Mouse (Mus musculus) midbrain, embryonic 13.5 days (tissue): ENCODE measurements around the gene Plin5. TPM values are rescaled to one million over a fixed set of nuclear protein-coding genes. Genes with fewer than 3 reads are reported as not detected.
A peak's percentile ranks its signal among the peaks of the same experiment; 100 is the strongest.
"Not testable (repeated sequence)": the region's sequence is repeated elsewhere in the genome, so short reads cannot be mapped to it uniquely, and the experiment has no call there.

ENCODE experiments used
- ATAC-seq: fragments of 200-750 bp; cut with Nextera tagmentation; 2 replicates; pipeline ENCODE4 v1.8.0; 2017; ENCODE audit warnings: mild to moderate bottlenecking, moderate TSS enrichment, moderate library complexity
- H3K27ac ChIP-seq: fragments of 300-500 bp; sonication (generic); 2 replicates; pipeline ENCODE4 v1.5.1; 2015; ENCODE audit warnings: inconsistent platforms, mild to moderate bottlenecking, moderate library complexity
- H3K27me3 ChIP-seq: fragments of 300-500 bp; sonication (generic); 2 replicates; pipeline ENCODE4 v1.6.1; 2015; ENCODE audit warnings: mild to moderate bottlenecking, inconsistent platforms
- H3K36me3 ChIP-seq: fragments of 300-500 bp; sonication (generic); 2 replicates; pipeline ENCODE4 v1.6.1; 2015; ENCODE audit warnings: mild to moderate bottlenecking, inconsistent platforms
- H3K4me1 ChIP-seq: fragments of 300-500 bp; sonication (generic); replicated peaks from 2 replicates; pipeline ENCODE4 v1.6.1; 2015; ENCODE audit warnings: inconsistent platforms
- H3K4me2 ChIP-seq: fragments of 300-500 bp; sonication (generic); replicated peaks from 2 replicates; pipeline ENCODE4 v1.6.1; 2015; ENCODE audit warnings: moderate library complexity, mild to moderate bottlenecking, inconsistent platforms
- H3K4me3 ChIP-seq: fragments of 300-500 bp; sonication (generic); replicated peaks from 2 replicates; pipeline ENCODE4 v1.5.1; 2015; ENCODE audit warnings: mild to moderate bottlenecking, inconsistent platforms
- H3K9ac ChIP-seq: fragments of 300-500 bp; sonication (generic); replicated peaks from 2 replicates; pipeline ENCODE4 v1.6.1; 2015; ENCODE audit warnings: mild to moderate bottlenecking, inconsistent platforms
- H3K9me3 ChIP-seq: fragments of 300-500 bp; sonication (generic); 2 replicates; pipeline ENCODE4 v1.6.1; 2016; ENCODE audit warnings: mild to moderate bottlenecking, inconsistent platforms
- WGBS: fragments of 180-500 bp; shearing (Covaris S2); methylation state at CpG from one replicate; pipeline ENCODE4 v1.1.7; 2015; 5-methylcytosine and 5-hydroxymethylcytosine counted together
- polyA plus RNA-seq: library from polyadenylated mRNA; unstranded; fragments of >200 nt; fragmentation: Nextera tagmentation; extraction: Ambion mirVana; gene quantifications from 2 replicates; pipeline ENCODE4 v1.2.1, GENCODE M21; 2015

Gene Plin5
- polyA plus RNA-seq, 1 experiment from 2014 or later: 0.43 TPM

- 65% methylated on average over 9 of the region's 9 CpGs for WGBS
These were observed 39.0 kb downstream of the Plin5 start for GRCm38 (mm10) chr17:56078361-56078760.

GRCm38 (mm10) chr17:56077523-56077922 lies 39.9 kb downstream of the Plin5 start:
- Histone ChIP-seq H3K9ac (no peak overlapping the region), H3K4me1 (peaks cover 41% of the 10 kb centered on the region), H3K9me3 (no peaks in the 10 kb centered on the region), H3K27ac (no peak overlapping the region), H3K4me2 (no peak overlapping the region), H3K4me3 (no peak overlapping the region), H3K36me3 (peaks cover 12% of the 10 kb centered on the region), H3K27me3 (no peaks in the 10 kb centered on the region)
- no peak for ATAC-seq
- WGBS: 92% methylated on average over 5 of the region's 5 CpGs

More at GRCm38 (mm10) chr17:56078361-56078760, 39.0 kb downstream of the Plin5 start:
- Histone ChIP-seq H3K4me1 (peaks cover 44% of the 10 kb centered on the region), H3K4me2 (peak overlapping the region; percentile 34), H3K36me3 (peaks cover 12% of the 10 kb centered on the region), H3K4me3 (peak overlapping the region; percentile 13; the same call in 1 of the 2 replicates)
- H3K9me3 ChIP-seq, H3K9ac ChIP-seq, H3K27ac ChIP-seq, H3K27me3 ChIP-seq, ATAC-seq: not testable (repeated sequence)

GRCm38 (mm10) chr17:56074827-56075208 lies 42.6 kb downstream of the Plin5 start, which contains the start of gene Ubxn6:
Gene Ubxn6 (minus strand): TSS chr17:56075028.
- H3K4me2 ChIP-seq: peak within 1 kb of the TSS; percentile 73
- peak within 1 kb of the TSS; percentile 80 for H3K4me3 ChIP-seq
- H3K9ac ChIP-seq: peak within 1 kb of the TSS; percentile 86
- under 1% methylated on average over 35 of the region's 35 CpGs for WGBS
- no peaks in the 10 kb centered on the region for H3K27me3 ChIP-seq
- H3K9me3 ChIP-seq: no peaks in the 10 kb centered on the region
- H3K36me3 ChIP-seq: peaks cover 33% of the 10 kb centered on the region
- peak within 1 kb of the TSS; percentile 92 for H3K27ac ChIP-seq
- peaks cover 14% of the 10 kb centered on the region for H3K4me1 ChIP-seq
- peak; percentile 66 for ATAC-seq

GRCm38 (mm10) chr17:56074097-56074826 lies 43.1 kb downstream of the Plin5 start:
- H3K4me2 ChIP-seq: peak overlapping the region; percentile 73
- H3K4me1 ChIP-seq: peaks cover 14% of the 10 kb centered on the region
- no peaks in the 10 kb centered on the region for H3K9me3 ChIP-seq
- ATAC-seq: peak; percentile 1
- WGBS: 7% methylated on average over 22 of the region's 22 CpGs
- peak overlapping the region; percentile 80 for H3K4me3 ChIP-seq
- H3K27ac ChIP-seq: peak overlapping the region; percentile 92
- peak overlapping the region; percentile 86 for H3K9ac ChIP-seq
- H3K36me3 ChIP-seq: peaks cover 39% of the 10 kb centered on the region
- H3K27me3 ChIP-seq: no peaks in the 10 kb centered on the region

GRCm38 (mm10) chr17:56072243-56072642 lies 45.2 kb downstream of the Plin5 start:
- Histone ChIP-seq H3K9ac (no peak overlapping the region), H3K9me3 (no peaks in the 10 kb centered on the region), H3K4me2 (no peak overlapping the region), H3K4me3 (no peak overlapping the region), H3K4me1 (peaks cover 14% of the 10 kb centered on the region), H3K36me3 (peaks cover 59% of the 10 kb centered on the region), H3K27ac (no peak overlapping the region), H3K27me3 (no peaks in the 10 kb centered on the region)
- no peak for ATAC-seq
- 92% methylated on average over 5 of the region's 5 CpGs for WGBS

- ATAC-seq: no peak
These were observed 46.3 kb downstream of the Plin5 start for GRCm38 (mm10) chr17:56071126-56071525.

GRCm38 (mm10) chr17:56069066-56069465 lies 48.3 kb downstream of the Plin5 start:
- ATAC-seq: no peak
- Histone ChIP-seq H3K27ac (no peak overlapping the region), H3K27me3 (no peaks in the 10 kb centered on the region), H3K9ac (0 out of 2 replicates have a peak overlapping the region, but pooled peaks have one; percentile 5), H3K9me3 (no peaks in the 10 kb centered on the region), H3K36me3 (peaks cover 90% of the 10 kb centered on the region), H3K4me2 (no peak overlapping the region), H3K4me1 (peaks cover 5% of the 10 kb centered on the region), H3K4me3 (no peak overlapping the region)
- WGBS: 97% methylated on average over 14 of the region's 14 CpGs

More at GRCm38 (mm10) chr17:56071126-56071525, 46.3 kb downstream of the Plin5 start:
- no peaks in the 10 kb centered on the region for H3K9me3 ChIP-seq
- H3K9ac ChIP-seq: no peak overlapping the region
- H3K36me3 ChIP-seq: peaks cover 70% of the 10 kb centered on the region
- no peak overlapping the region for H3K4me2 ChIP-seq
- H3K4me1 ChIP-seq: peaks cover 14% of the 10 kb centered on the region
- H3K27me3 ChIP-seq: no peaks in the 10 kb centered on the region
- no peak overlapping the region for H3K27ac ChIP-seq
- no peak overlapping the region for H3K4me3 ChIP-seq

- Histone ChIP-seq H3K4me1 (no peaks in the 10 kb centered on the region), H3K4me3 (no peak overlapping the region), H3K27me3 (no peaks in the 10 kb centered on the region), H3K36me3 (peaks cover 99% of the 10 kb centered on the region), H3K4me2 (no peak overlapping the region), H3K9me3 (no peaks in the 10 kb centered on the region), H3K27ac (no peak overlapping the region), H3K9ac (no peak overlapping the region)
- ATAC-seq: no peak
These were observed 50.9 kb downstream of the Plin5 start for GRCm38 (mm10) chr17:56066451-56066850.

GRCm38 (mm10) chr17:56065715-56066114 lies 51.7 kb downstream of the Plin5 start:
- ATAC-seq, H3K27ac ChIP-seq, H3K9ac ChIP-seq, H3K4me1 ChIP-seq, H3K4me3 ChIP-seq, H3K4me2 ChIP-seq, H3K27me3 ChIP-seq, H3K9me3 ChIP-seq: not testable (repeated sequence)
- 82% methylated on average over 6 of the region's 6 CpGs for WGBS
- H3K36me3 ChIP-seq: peaks cover 97% of the 10 kb centered on the region

GRCm38 (mm10) chr17:56062081-56062480 lies 55.3 kb downstream of the Plin5 start:
- Histone ChIP-seq H3K36me3 (peaks cover 89% of the 10 kb centered on the region), H3K9ac (no peak overlapping the region; the same call in 1 of the 2 replicates), H3K4me1 (no peaks in the 10 kb centered on the region), H3K4me2 (no peak overlapping the region), H3K27me3 (no peaks in the 10 kb centered on the region), H3K27ac (no peak overlapping the region), H3K4me3 (no peak overlapping the region), H3K9me3 (no peaks in the 10 kb centered on the region)
- 98% methylated on average over 7 of the region's 7 CpGs for WGBS
- ATAC-seq: no peak
